Mouse (Mus musculus): ENCODE data around the gene Dapk2.

DNA sequence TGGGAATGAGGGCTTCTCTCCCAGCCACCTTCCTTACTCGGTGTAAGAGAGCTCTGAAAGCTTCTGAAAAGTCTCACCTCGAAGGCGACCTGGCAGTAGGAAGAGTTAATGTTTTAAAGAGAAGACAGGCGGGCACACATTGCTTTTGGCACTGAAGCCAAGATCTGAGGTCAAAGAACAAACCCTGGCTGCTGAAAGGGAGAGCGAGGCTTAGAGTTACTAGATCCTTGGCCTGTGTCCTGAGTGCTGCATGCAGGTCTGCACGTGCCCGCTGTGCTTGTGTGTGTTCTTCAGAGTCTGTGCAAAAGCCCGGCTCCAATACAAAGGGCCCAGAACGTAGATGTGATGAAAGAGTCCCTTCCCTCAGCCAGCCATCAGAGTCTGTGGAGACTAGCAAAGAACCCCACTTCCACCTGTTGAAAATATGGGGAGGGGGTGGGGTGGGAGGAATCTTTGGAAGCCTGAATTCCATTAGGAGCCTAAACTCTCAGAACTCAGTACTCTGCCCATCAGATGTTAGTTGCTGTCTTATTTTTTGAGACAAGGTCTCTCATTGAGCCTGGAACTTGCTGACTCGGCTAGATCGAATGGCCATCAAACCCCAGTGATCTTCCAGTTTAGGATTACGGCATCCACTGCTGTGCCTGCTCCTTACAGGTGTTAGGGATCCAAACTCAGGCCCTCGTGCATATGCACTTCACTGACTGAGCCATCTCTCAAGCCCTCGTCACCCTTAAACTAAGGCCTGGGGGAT lies 41.8 kb downstream of the Dapk2 start:
- TF ChIP-seq CTCF (IDR thresholded peaks at IDR 0.05; ENCODE audit: insufficient read depth, low read depth, low read length) (no peak), POLR2A (IDR thresholded peaks at IDR 0.05; ENCODE audit: insufficient read depth, low read depth, low read length) (no peak)

Measured in olfactory bulb, adult 2 months (tissue).